Mouse (Mus musculus): ENCODE measurements around the gene Banp. TPM values are rescaled to one million over a fixed set of nuclear protein-coding genes. Genes with fewer than 3 reads are reported as not detected.

Gene Banp
- polyA plus RNA-seq, 1 experiment from 2014 or later = 25.3 TPM

GRCm38 (mm10) chr8:121943716-121944115 lies 5.8 kb upstream of the Banp start:
- no peak for ATAC-seq (replicated peaks; ENCODE audit: insufficient number of reproducible peaks, insufficient read depth, low FRiP score, low read depth)
- H3K9ac ChIP-seq = no peak overlapping the region
- no peaks in the 10 kb centered on the region for H3K36me3 ChIP-seq
- no peak overlapping the region for H3K4me3 ChIP-seq
- WGBS = 74% methylated on average over 8 of the region's 8 CpGs
- no peak overlapping the region for H3K27ac ChIP-seq
- H3K9me3 ChIP-seq (replicated peaks) = no peaks in the 10 kb centered on the region
- H3K4me1 ChIP-seq (replicated peaks) = peaks cover 18% of the 10 kb centered on the region
- H3K4me2 ChIP-seq = no peak overlapping the region
- H3K27me3 ChIP-seq = no peaks in the 10 kb centered on the region

- no peaks in the 10 kb centered on the region for H3K9me3 ChIP-seq (replicated peaks)
- no peak within 1 kb of the TSS for H3K9ac ChIP-seq
- H3K4me1 ChIP-seq (replicated peaks) = peaks cover 27% of the 10 kb centered on the region
- no peaks in the 10 kb centered on the region for H3K36me3 ChIP-seq
- H3K4me2 ChIP-seq = no peak within 1 kb of the TSS
- no peak for ATAC-seq (replicated peaks; ENCODE audit: insufficient number of reproducible peaks, insufficient read depth, low FRiP score, low read depth)
- no peak within 1 kb of the TSS for H3K4me3 ChIP-seq
- H3K27ac ChIP-seq = no peak within 1 kb of the TSS
- no peaks in the 10 kb centered on the region for H3K27me3 ChIP-seq
These were observed 4.7 kb upstream of the Banp start, which contains the start of gene Car5a for GRCm38 (mm10) chr8:121944831-121945230. TSS of gene Car5a (minus strand) at chr8:121944904.

- ATAC-seq (replicated peaks; ENCODE audit: insufficient number of reproducible peaks, insufficient read depth, low FRiP score, low read depth) = no peak
- no peaks in the 10 kb centered on the region for H3K9me3 ChIP-seq (replicated peaks)
- 87% methylated on average over 7 of the region's 7 CpGs for WGBS
- H3K4me2 ChIP-seq = no peak overlapping the region
- H3K36me3 ChIP-seq = no peaks in the 10 kb centered on the region
- peaks cover 29% of the 10 kb centered on the region for H3K4me1 ChIP-seq (replicated peaks)
- no peak overlapping the region for H3K27ac ChIP-seq
- H3K27me3 ChIP-seq = no peaks in the 10 kb centered on the region
- no peak overlapping the region for H3K9ac ChIP-seq
- H3K4me3 ChIP-seq = no peak overlapping the region
These were observed 3.2 kb upstream of the Banp start for GRCm38 (mm10) chr8:121946351-121946750.

GRCm38 (mm10) chr8:121947047-121947752 lies 2.4 kb upstream of the Banp start:
- H3K4me3 ChIP-seq = peak overlapping the region; percentile 50
- 28% methylated on average over 18 of the region's 19 CpGs for WGBS

GRCm38 (mm10) chr8:121947753-121948141 lies 1.8 kb upstream of the Banp start:
- no peaks in the 10 kb centered on the region for H3K9me3 ChIP-seq (replicated peaks)
- no peaks in the 10 kb centered on the region for H3K36me3 ChIP-seq
- H3K4me1 ChIP-seq (replicated peaks) = peaks cover 41% of the 10 kb centered on the region
- WGBS = under 1% methylated on average over 18 of the region's 18 CpGs
- peak overlapping the region; percentile 91 for H3K27ac ChIP-seq
- H3K4me2 ChIP-seq = peak overlapping the region; percentile 80
- H3K9ac ChIP-seq = peak overlapping the region; percentile 55
- ATAC-seq (replicated peaks; ENCODE audit: insufficient number of reproducible peaks, insufficient read depth, low FRiP score, low read depth) = peak; percentile 20; the same call in 1 of the 2 replicates
- no peaks in the 10 kb centered on the region for H3K27me3 ChIP-seq
- peak overlapping the region; percentile 50 for H3K4me3 ChIP-seq

More at GRCm38 (mm10) chr8:121947047-121947752, 2.4 kb upstream of the Banp start:
- Histone ChIP-seq H3K4me1 (replicated peaks) (peaks cover 36% of the 10 kb centered on the region), H3K9ac (peak overlapping the region; percentile 55), H3K27ac (peak overlapping the region; percentile 91), H3K36me3 (no peaks in the 10 kb centered on the region), H3K27me3 (no peaks in the 10 kb centered on the region), H3K4me2 (peak overlapping the region; percentile 80), H3K9me3 (replicated peaks) (no peaks in the 10 kb centered on the region)
- ATAC-seq (replicated peaks; ENCODE audit: insufficient number of reproducible peaks, insufficient read depth, low FRiP score, low read depth) = no peak

GRCm38 (mm10) chr8:121948321-121949145 lies 1.0 kb upstream of the Banp start:
- no peaks in the 10 kb centered on the region for H3K36me3 ChIP-seq
- 53% methylated on average over 19 of the region's 19 CpGs for WGBS
- H3K4me3 ChIP-seq = peak overlapping the region; percentile 50
- peaks cover 44% of the 10 kb centered on the region for H3K4me1 ChIP-seq (replicated peaks)
- peak overlapping the region; percentile 80 for H3K4me2 ChIP-seq
- peak overlapping the region; percentile 91 for H3K27ac ChIP-seq
- no peaks in the 10 kb centered on the region for H3K9me3 ChIP-seq (replicated peaks)
- no peak for ATAC-seq (replicated peaks; ENCODE audit: insufficient number of reproducible peaks, insufficient read depth, low FRiP score, low read depth)
- no peaks in the 10 kb centered on the region for H3K27me3 ChIP-seq
- peak overlapping the region; percentile 55 for H3K9ac ChIP-seq

- peaks cover 47% of the 10 kb centered on the region for H3K4me1 ChIP-seq (replicated peaks)
These were observed 595 bp downstream of the Banp start for GRCm38 (mm10) chr8:121949941-121950748.

GRCm38 (mm10) chr8:121950749-121951655 lies 1.5 kb downstream of the Banp start:
- Histone ChIP-seq H3K27ac (peak overlapping the region; percentile 98), H3K4me2 (peak overlapping the region; percentile 85), H3K9me3 (replicated peaks) (no peaks in the 10 kb centered on the region), H3K27me3 (no peaks in the 10 kb centered on the region), H3K9ac (peak overlapping the region; percentile 99), H3K4me1 (replicated peaks) (peaks cover 53% of the 10 kb centered on the region), H3K4me3 (peak overlapping the region; percentile 81), H3K36me3 (peaks cover 6% of the 10 kb centered on the region; the same call in 1 of the 2 replicates)
- peak; percentile 13 for ATAC-seq (replicated peaks; ENCODE audit: insufficient number of reproducible peaks, insufficient read depth, low FRiP score, low read depth)
- under 1% methylated on average over 79 of the region's 97 CpGs for WGBS

More at GRCm38 (mm10) chr8:121949941-121950748, 595 bp downstream of the Banp start:
- no peaks in the 10 kb centered on the region for H3K27me3 ChIP-seq
- H3K27ac ChIP-seq = peak overlapping the region; percentile 98
- H3K36me3 ChIP-seq = 0 out of 2 replicates have a peak, but pooled peaks cover 4% of the 10 kb centered on the region
- H3K9me3 ChIP-seq (replicated peaks) = no peaks in the 10 kb centered on the region
- WGBS = under 1% methylated on average over 58 of the region's 66 CpGs
- H3K4me2 ChIP-seq = peak overlapping the region; percentile 85
- H3K9ac ChIP-seq = peak overlapping the region; percentile 99
- H3K4me3 ChIP-seq = peak overlapping the region; percentile 81
- peak; percentile 94 for ATAC-seq (replicated peaks; ENCODE audit: insufficient number of reproducible peaks, insufficient read depth, low FRiP score, low read depth)

- Histone ChIP-seq H3K36me3 (peaks cover 6% of the 10 kb centered on the region; the same call in 1 of the 2 replicates), H3K4me1 (replicated peaks) (peaks cover 59% of the 10 kb centered on the region), H3K4me2 (peak overlapping the region; percentile 85), H3K4me3 (peak overlapping the region; percentile 81), H3K27ac (peak overlapping the region; percentile 98), H3K27me3 (no peaks in the 10 kb centered on the region), H3K9me3 (replicated peaks) (no peaks in the 10 kb centered on the region), H3K9ac (peak overlapping the region; percentile 99)
- ATAC-seq (replicated peaks; ENCODE audit: insufficient number of reproducible peaks, insufficient read depth, low FRiP score, low read depth) = no peak
- 26% methylated on average over 7 of the region's 7 CpGs for WGBS
These were observed 2.1 kb downstream of the Banp start for GRCm38 (mm10) chr8:121951656-121952009.

- Histone ChIP-seq H3K4me3 (peak overlapping the region; percentile 81), H3K4me1 (replicated peaks) (peaks cover 60% of the 10 kb centered on the region), H3K4me2 (peak overlapping the region; percentile 85), H3K27ac (0 out of 2 replicates have a peak overlapping the region, but pooled peaks have one; percentile 16), H3K36me3 (peaks cover 6% of the 10 kb centered on the region; the same call in 1 of the 2 replicates), H3K9me3 (replicated peaks) (no peaks in the 10 kb centered on the region), H3K27me3 (no peaks in the 10 kb centered on the region), H3K9ac (no peak overlapping the region)
- no peak for ATAC-seq (replicated peaks; ENCODE audit: insufficient number of reproducible peaks, insufficient read depth, low FRiP score, low read depth)
These were observed 2.6 kb downstream of the Banp start for GRCm38 (mm10) chr8:121952122-121952521.
